Mouse (Mus musculus) erythroblast, embryonic 14.5 days (primary cell): ENCODE measurements around the gene Exoc3l. TPM values are rescaled to one million over a fixed set of nuclear protein-coding genes. Genes with fewer than 3 reads are reported as not detected.

Experiments
- H3K27me3 ChIP-seq: 2 replicates; pipeline ENCODE4 v1.6.1; 2012; ENCODE audit warnings: inconsistent platforms; ENCODE audit not compliant: control insufficient read depth
- H3K36me3 ChIP-seq: 2 replicates; pipeline ENCODE4 v1.6.1; 2012; ENCODE audit warnings: mild to moderate bottlenecking, inconsistent platforms; ENCODE audit not compliant: control insufficient read depth
- H3K4me1 ChIP-seq: 2 replicates; pipeline ENCODE4 v1.6.1; 2012; ENCODE audit warnings: inconsistent platforms; ENCODE audit not compliant: control insufficient read depth
- H3K4me3 ChIP-seq: replicated peaks from 2 replicates; pipeline ENCODE3; 2012; ENCODE audit warnings: moderate library complexity, mild to moderate bottlenecking, inconsistent platforms
- H3K9me3 ChIP-seq: 2 replicates; pipeline ENCODE4 v1.6.1; 2012; ENCODE audit warnings: low read length, inconsistent platforms, mixed read lengths; ENCODE audit not compliant: control insufficient read depth
- GATA1 ChIP-seq: IDR thresholded peaks from 2 replicates; pipeline ENCODE4 v1.6.1; 2012; ENCODE audit warnings: low read length, inconsistent platforms, mixed read lengths
- TAL1 ChIP-seq: IDR thresholded peaks from 3 replicates; pipeline ENCODE4 v1.6.1; 2012; ENCODE audit warnings: low read length, inconsistent platforms, mixed read lengths
- polyA plus RNA-seq: library from polyadenylated mRNA; stranded (reverse); fragments of >175 nt; gene quantifications from 2 replicates; pipeline ENCODE4 v1.2.3, GENCODE M21; 2012

Exoc3l gene
- polyA plus RNA-seq, 1 experiment, result 1.6 TPM

- H3K4me3 ChIP-seq, result peak overlapping the region; percentile 40
- TF ChIP-seq TAL1 (no peak), GATA1 (no peak)
- peaks cover 12% of the 10 kb centered on the region for H3K36me3 ChIP-seq
- peaks cover 4% of the 10 kb centered on the region for H3K9me3 ChIP-seq
- peaks cover 64% of the 10 kb centered on the region for H3K27me3 ChIP-seq
- H3K4me1 ChIP-seq, result peaks cover 66% of the 10 kb centered on the region
Observed at GRCm38 (mm10) chr8:105259721-105260320, 36.1 kb downstream of the Exoc3l start.

- Histone ChIP-seq H3K9me3 (peaks cover 4% of the 10 kb centered on the region), H3K27me3 (peaks cover 58% of the 10 kb centered on the region), H3K4me3 (peak overlapping the region; percentile 40), H3K4me1 (peaks cover 66% of the 10 kb centered on the region), H3K36me3 (peaks cover 12% of the 10 kb centered on the region)
- TF ChIP-seq GATA1 (no peak), TAL1 (no peak)
Observed at GRCm38 (mm10) chr8:105258911-105259720, 36.8 kb downstream of the Exoc3l start.

GRCm38 (mm10) chr8:105257318-105258114 is 38.4 kb downstream of the Exoc3l start:
- H3K4me3 ChIP-seq, result no peak overlapping the region
- no peak for TF ChIP-seq GATA1
- TF ChIP-seq TAL1, result no peak
- H3K9me3 ChIP-seq, result peaks cover 4% of the 10 kb centered on the region
- peaks cover 27% of the 10 kb centered on the region for H3K36me3 ChIP-seq
- H3K4me1 ChIP-seq, result peaks cover 69% of the 10 kb centered on the region
- peaks cover 44% of the 10 kb centered on the region for H3K27me3 ChIP-seq

GRCm38 (mm10) chr8:105254966-105255350 is 40.9 kb downstream of the Exoc3l start, which contains the start of gene B3gnt9:
Gene B3gnt9, minus strand, starts transcription at chr8:105255153.
- Histone ChIP-seq H3K36me3 (peaks cover 50% of the 10 kb centered on the region), H3K4me3 (peak within 1 kb of the TSS; percentile 83), H3K27me3 (peaks cover 23% of the 10 kb centered on the region), H3K9me3 (no peaks in the 10 kb centered on the region; the same call in 1 of the 2 replicates), H3K4me1 (peaks cover 53% of the 10 kb centered on the region)
- TF ChIP-seq GATA1 (no peak), TAL1 (no peak)

GRCm38 (mm10) chr8:105254152-105254965 is 41.5 kb downstream of the Exoc3l start:
- Histone ChIP-seq H3K4me1 (peaks cover 47% of the 10 kb centered on the region), H3K9me3 (no peaks in the 10 kb centered on the region; the same call in 1 of the 2 replicates), H3K4me3 (peak overlapping the region; percentile 83), H3K27me3 (peaks cover 17% of the 10 kb centered on the region), H3K36me3 (peaks cover 56% of the 10 kb centered on the region)
- TF ChIP-seq TAL1 (no peak), GATA1 (no peak)

GRCm38 (mm10) chr8:105253766-105254151 is 42.1 kb downstream of the Exoc3l start:
- no peaks in the 10 kb centered on the region for H3K9me3 ChIP-seq
- peaks cover 41% of the 10 kb centered on the region for H3K4me1 ChIP-seq
- peaks cover 58% of the 10 kb centered on the region for H3K36me3 ChIP-seq
- TF ChIP-seq TAL1 (no peak), GATA1 (no peak)
- H3K27me3 ChIP-seq, result peaks cover 11% of the 10 kb centered on the region
- peak overlapping the region; percentile 83 for H3K4me3 ChIP-seq

- peaks cover 40% of the 10 kb centered on the region for H3K4me1 ChIP-seq
- no peaks in the 10 kb centered on the region for H3K9me3 ChIP-seq
- peaks cover 64% of the 10 kb centered on the region for H3K36me3 ChIP-seq
- peaks cover 2% of the 10 kb centered on the region for H3K27me3 ChIP-seq
- TF ChIP-seq TAL1 (no peak), GATA1 (no peak)
- H3K4me3 ChIP-seq, result no peak overlapping the region
Observed at GRCm38 (mm10) chr8:105252680-105253537, 43.0 kb downstream of the Exoc3l start.

GRCm38 (mm10) chr8:105251954-105252353 is 43.9 kb downstream of the Exoc3l start:
- H3K4me1 ChIP-seq, result peaks cover 40% of the 10 kb centered on the region
- H3K9me3 ChIP-seq, result no peaks in the 10 kb centered on the region
- TF ChIP-seq TAL1, result no peak
- no peak for TF ChIP-seq GATA1
- H3K4me3 ChIP-seq, result no peak overlapping the region
- H3K27me3 ChIP-seq, result no peaks in the 10 kb centered on the region
- peaks cover 73% of the 10 kb centered on the region for H3K36me3 ChIP-seq
